In the genomic region with DNA sequence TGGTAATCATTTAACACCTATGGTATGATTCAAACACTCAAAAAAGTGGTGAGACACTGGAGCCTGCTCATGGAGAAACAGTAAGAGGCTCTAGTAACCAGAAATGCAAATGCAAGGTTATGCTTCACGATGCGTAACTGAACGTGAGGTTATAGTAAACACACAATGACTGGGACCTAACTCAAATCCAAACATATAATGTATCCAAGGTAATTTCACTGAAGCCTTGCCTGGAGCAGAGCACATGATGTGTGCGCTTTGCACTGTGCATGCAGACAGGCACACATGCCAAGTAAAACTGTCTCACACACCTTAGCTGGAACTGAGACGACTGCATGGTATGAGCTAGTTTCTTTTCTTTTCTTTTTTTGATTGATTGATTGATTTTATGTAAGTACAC, we compare ENCODE assay signal across 25 mouse cellular contexts. TPM values are rescaled to one million over a fixed set of nuclear protein-coding genes. Genes with fewer than 3 reads are reported as not detected.
A peak's percentile ranks its signal among the peaks of the same experiment; 100 is the strongest.
DNase-seq lines count a peak whose midpoint lies in the region; ATAC-seq and TF ChIP-seq lines count a peak whose summit lies in the region.
"Had no signal": no experiment of that assay in that cellular context is flagged by ENCODE, and none has a peak within 500 bp of the region (broad histone marks: within the 10 kb centered on the region; RNA-seq: fewer than 3 reads in every experiment).

No protein-coding gene starts in this region.

- H3K4me1 ChIP-seq in hindbrain, embryonic 15.5 days (replicated peaks): no peaks in the 10 kb centered on the region; the same call in 1 of the 2 replicates
- H3K4me1 ChIP-seq in hindbrain, embryonic 12.5 days: no peaks in the 10 kb centered on the region; the same call in 1 of the 2 replicates
- H3K4me1 ChIP-seq in kidney, postnatal 0 days (replicated peaks; ENCODE audit: insufficient read depth, low read length): no peaks in the 10 kb centered on the region
- no peaks in the 10 kb centered on the region for H3K4me1 ChIP-seq in neural tube, embryonic 14.5 days (ENCODE audit: control insufficient read depth, insufficient read depth, low read length)
- H3K4me1 ChIP-seq: liver, embryonic 15.5 days; stomach, embryonic 15.5 days had no signal

- no peak overlapping the region for H3K4me2 ChIP-seq in hindbrain, embryonic 15.5 days
- no peak overlapping the region for H3K4me2 ChIP-seq in hindbrain, embryonic 12.5 days (replicated peaks)
- no peak overlapping the region for H3K4me2 ChIP-seq in kidney, postnatal 0 days (ENCODE audit: low read length)
- H3K4me2 ChIP-seq in neural tube, embryonic 14.5 days (ENCODE audit: low read depth, low read length): no peak overlapping the region
- H3K4me2 ChIP-seq: forebrain, embryonic 13.5 days; heart, embryonic 12.5 days; limb, embryonic 15.5 days; liver, embryonic 15.5 days; midbrain, embryonic 15.5 days; neural tube, embryonic 15.5 days; stomach, embryonic 15.5 days had no signal

- no peak for TF ChIP-seq CTCF in kidney, postnatal 0 days (IDR thresholded peaks at IDR 0.05; ENCODE audit: low read depth)

- peak; percentile 51; the same call in 1 of the 2 replicates for ATAC-seq in hindbrain, embryonic 15.5 days (ENCODE audit: low FRiP score, low read depth)
- ATAC-seq in hindbrain, embryonic 12.5 days (ENCODE audit: low FRiP score): no peak
- ATAC-seq in kidney, postnatal 0 days (replicated peaks; ENCODE audit: low FRiP score, low read depth): peak; percentile 63; the same call in 1 of the 2 replicates
- peak; percentile 35; the same call in 1 of the 2 replicates for ATAC-seq in neural tube, embryonic 14.5 days (ENCODE audit: low read depth)
- ATAC-seq: forebrain, embryonic 13.5 days; intestine, embryonic 16.5 days; midbrain, embryonic 15.5 days had no signal

- intact Hi-C loops in left cerebral cortex, postnatal 4 days (cut with DNase I): no loop called here

- peak; percentile 23 for DNase-seq in kidney, postnatal 0 days (ENCODE audit: low spot score)
- DNase-seq in kidney, postnatal 4 days: no peak
- no peak for DNase-seq in neural tube, embryonic 10.5 days (ENCODE audit: extremely low spot score, low spot score)
- no peak for DNase-seq in left cerebral cortex, postnatal 4 days
- DNase-seq: adrenal gland, postnatal 10 days; cerebellum, adult 18-20 months; cerebellum, postnatal 14 days; heart, adult 18-20 months; heart, postnatal 36 days; lung, postnatal 4 days; right cerebral cortex, adult 18-20 months; right cerebral cortex, postnatal 4 days; thymus, postnatal 25 days had no signal

- no peak overlapping the region for H3K27ac ChIP-seq in hindbrain, embryonic 15.5 days (replicated peaks)
- no peak overlapping the region for H3K27ac ChIP-seq in hindbrain, embryonic 12.5 days
- peak overlapping the region; percentile 54; the same call in 1 of the 2 replicates for H3K27ac ChIP-seq in kidney, postnatal 0 days
- no peak overlapping the region for H3K27ac ChIP-seq in neural tube, embryonic 14.5 days (ENCODE audit: low read depth, low read length)
- H3K27ac ChIP-seq: forebrain, embryonic 13.5 days; limb, embryonic 15.5 days; liver, embryonic 15.5 days; midbrain, embryonic 15.5 days; stomach, embryonic 15.5 days had no signal

- H3K36me3 ChIP-seq in hindbrain, embryonic 15.5 days: peaks cover 7% of the 10 kb centered on the region; the same call in 1 of the 2 replicates
- peaks cover 10% of the 10 kb centered on the region; the same call in 1 of the 2 replicates for H3K36me3 ChIP-seq in hindbrain, embryonic 12.5 days
- H3K36me3 ChIP-seq in kidney, postnatal 0 days (ENCODE audit: insufficient read depth, low read length): no peaks in the 10 kb centered on the region
- no peaks in the 10 kb centered on the region for H3K36me3 ChIP-seq in neural tube, embryonic 14.5 days (ENCODE audit: control insufficient read depth, insufficient read depth, low read length)
- H3K36me3 ChIP-seq: liver, embryonic 15.5 days; midbrain, embryonic 15.5 days; neural tube, embryonic 15.5 days; stomach, embryonic 15.5 days had no signal

- 91% methylated on average over 5 of the region's 5 CpGs for WGBS in hindbrain, embryonic 15.5 days
- WGBS in hindbrain, embryonic 12.5 days: 93% methylated on average over 5 of the region's 5 CpGs
- 59% methylated on average over 5 of the region's 5 CpGs for WGBS in kidney, postnatal 0 days
- 93% methylated on average over 5 of the region's 5 CpGs for WGBS in neural tube, embryonic 14.5 days

- H3K4me3 ChIP-seq in hindbrain, embryonic 15.5 days: no peak overlapping the region
- no peak overlapping the region for H3K4me3 ChIP-seq in hindbrain, embryonic 12.5 days
- H3K4me3 ChIP-seq in kidney, postnatal 0 days (replicated peaks; ENCODE audit: low read depth, low read length): no peak overlapping the region
- no peak overlapping the region for H3K4me3 ChIP-seq in neural tube, embryonic 14.5 days (ENCODE audit: low read depth, low read length)
- H3K4me3 ChIP-seq: forebrain, embryonic 13.5 days; heart, embryonic 12.5 days; limb, embryonic 15.5 days; liver, embryonic 15.5 days; midbrain, embryonic 15.5 days; myocyte; neural tube, embryonic 15.5 days; stomach, embryonic 15.5 days had no signal

- H3K9ac ChIP-seq in hindbrain, embryonic 15.5 days: no peak overlapping the region
- H3K9ac ChIP-seq in hindbrain, embryonic 12.5 days: no peak overlapping the region
- no peak overlapping the region for H3K9ac ChIP-seq in kidney, postnatal 0 days (ENCODE audit: low read depth, low read length)
- H3K9ac ChIP-seq in neural tube, embryonic 14.5 days (replicated peaks; ENCODE audit: low read depth, low read length): no peak overlapping the region
- H3K9ac ChIP-seq: forebrain, embryonic 13.5 days; heart, embryonic 12.5 days; limb, embryonic 15.5 days; liver, embryonic 15.5 days; midbrain, embryonic 15.5 days; neural tube, embryonic 15.5 days; stomach, embryonic 15.5 days had no signal

- H3K27me3 ChIP-seq in hindbrain, embryonic 15.5 days: no peaks in the 10 kb centered on the region
- H3K27me3 ChIP-seq in hindbrain, embryonic 12.5 days: no peaks in the 10 kb centered on the region
- no peaks in the 10 kb centered on the region for H3K27me3 ChIP-seq in kidney, postnatal 0 days (ENCODE audit: insufficient read depth, low read length)
- no peaks in the 10 kb centered on the region for H3K27me3 ChIP-seq in neural tube, embryonic 14.5 days (ENCODE audit: control insufficient read depth, insufficient read depth, low read length)
- H3K27me3 ChIP-seq: forebrain, embryonic 13.5 days; limb, embryonic 15.5 days; liver, embryonic 15.5 days; midbrain, embryonic 15.5 days; neural tube, embryonic 15.5 days; stomach, embryonic 15.5 days had no signal

- no peaks in the 10 kb centered on the region for H3K9me3 ChIP-seq in hindbrain, embryonic 15.5 days
- no peaks in the 10 kb centered on the region for H3K9me3 ChIP-seq in hindbrain, embryonic 12.5 days (replicated peaks)
- no peaks in the 10 kb centered on the region for H3K9me3 ChIP-seq in kidney, postnatal 0 days (replicated peaks; ENCODE audit: low read length)
- no peaks in the 10 kb centered on the region for H3K9me3 ChIP-seq in neural tube, embryonic 14.5 days (ENCODE audit: control insufficient read depth, low read length)
- H3K9me3 ChIP-seq: forebrain, embryonic 13.5 days; limb, embryonic 15.5 days; liver, embryonic 15.5 days; midbrain, embryonic 15.5 days; neural tube, embryonic 15.5 days; stomach, embryonic 15.5 days had no signal

RNA-seq across cellular contexts. Expression of a gene that starts 27.5 kb away (rescaled TPM):
- polyA plus RNA-seq in hindbrain, embryonic 15.5 days (2015; fragmentation: Nextera tagmentation; extraction: Ambion mirVana): 195 and 196 TPM in 2 replicates
- 176 and 178 TPM in 2 replicates for polyA plus RNA-seq in hindbrain, embryonic 12.5 days (2016; fragmentation: Nextera tagmentation; extraction: Ambion mirVana)
- 118 and 122 TPM in 2 replicates for polyA plus RNA-seq in kidney, postnatal 0 days (2015; fragmentation: Nextera tagmentation; extraction: Ambion mirVana)
- 65.5 and 77.0 TPM in 2 replicates for polyA plus RNA-seq in neural tube, embryonic 14.5 days (2014; fragmentation: Nextera tagmentation; extraction: Ambion mirVana)
- 100 to 1,000 TPM; 109 to 114 TPM for total RNA-seq in left cerebral cortex, postnatal 4 days (2021)

RNA-seq across cellular contexts. Expression of a gene that starts 33.0 kb away (rescaled TPM):
- 257 and 269 TPM in 2 replicates for polyA plus RNA-seq in hindbrain, embryonic 15.5 days (2015; fragmentation: Nextera tagmentation; extraction: Ambion mirVana)
- polyA plus RNA-seq in hindbrain, embryonic 12.5 days (2016; fragmentation: Nextera tagmentation; extraction: Ambion mirVana): 320 and 326 TPM in 2 replicates
- polyA plus RNA-seq in kidney, postnatal 0 days (2015; fragmentation: Nextera tagmentation; extraction: Ambion mirVana): 472 and 558 TPM in 2 replicates
- 331 and 341 TPM in 2 replicates for polyA plus RNA-seq in neural tube, embryonic 14.5 days (2014; fragmentation: Nextera tagmentation; extraction: Ambion mirVana)
- total RNA-seq in left cerebral cortex, postnatal 4 days (2021): 100 to 1,000 TPM; 828 to 854 TPM

RNA-seq across cellular contexts. Expression of a gene that starts 33.2 kb away (rescaled TPM):
- 54.3 and 54.9 TPM in 2 replicates for polyA plus RNA-seq in hindbrain, embryonic 15.5 days (2015; fragmentation: Nextera tagmentation; extraction: Ambion mirVana)
- 24.4 and 25.8 TPM in 2 replicates for polyA plus RNA-seq in hindbrain, embryonic 12.5 days (2016; fragmentation: Nextera tagmentation; extraction: Ambion mirVana)
- polyA plus RNA-seq in kidney, postnatal 0 days (2015; fragmentation: Nextera tagmentation; extraction: Ambion mirVana): 18.0 and 18.1 TPM in 2 replicates
- 57.1 and 66.6 TPM in 2 replicates for polyA plus RNA-seq in neural tube, embryonic 14.5 days (2014; fragmentation: Nextera tagmentation; extraction: Ambion mirVana)
- total RNA-seq in left cerebral cortex, postnatal 4 days (2021): 10 to 100 TPM; 41.3 to 41.8 TPM
